Mouse (Mus musculus) testis, adult 2 months (tissue): ENCODE measurements at regions not wholly inside any gene's neighbourhood (a gene's known extent, or its start where the extent isn't known, plus 50 kb on each side); places are given as distances from the start of the nearest gene placed in this dataset.

Experiments
- CTCF ChIP-seq: fragments of 200-500 bp; IDR thresholded peaks from 2 replicates; pipeline ENCODE4 v1.5.1; 2012; ENCODE audit warnings: low read depth, mild to moderate bottlenecking, inconsistent platforms, low read length, moderate library complexity; ENCODE audit not compliant: control insufficient read depth, insufficient read depth, insufficient replicate concordance
- POLR2A ChIP-seq: fragments of 200-500 bp; IDR thresholded peaks from 2 replicates; pipeline ENCODE4 v1.6.1; 2012; ENCODE audit warnings: low read depth, mild to moderate bottlenecking, inconsistent platforms, low read length, moderate library complexity; ENCODE audit not compliant: control insufficient read depth

- no peak for TF ChIP-seq CTCF
- TF ChIP-seq POLR2A = no peak
Observed at GRCm38 (mm10) chr1:186257611-186258010, 140.5 kb upstream of the Lyplal1 start.
